Mouse (Mus musculus) forebrain, embryonic 16.5 days (tissue): Measurements from ENCODE around the gene Riox2. TPM values are rescaled to one million over a fixed set of nuclear protein-coding genes. Genes with fewer than 3 reads are reported as not detected.

ENCODE experiments used
- ATAC-seq: fragments of 200-750 bp; cut with Nextera tagmentation; 2 replicates; pipeline ENCODE4 v1.8.0; 2017; ENCODE audit warnings: mild to moderate bottlenecking, moderate library complexity
- H3K27ac ChIP-seq: fragments of 300-500 bp; sonication (generic); 2 replicates; pipeline ENCODE4 v1.5.1; 2014; ENCODE audit warnings: low read length, control low read depth
- H3K27me3 ChIP-seq: fragments of 300-500 bp; sonication (generic); replicated peaks from 2 replicates; pipeline ENCODE4 v1.6.1; 2014; ENCODE audit warnings: low read length; ENCODE audit not compliant: control insufficient read depth, insufficient read depth
- H3K36me3 ChIP-seq: fragments of 300-500 bp; sonication (generic); 2 replicates; pipeline ENCODE4 v1.6.1; 2014; ENCODE audit not compliant: control insufficient read depth, insufficient read depth
- H3K4me1 ChIP-seq: fragments of 300-500 bp; sonication (generic); replicated peaks from 2 replicates; pipeline ENCODE4 v1.6.1; 2014; ENCODE audit warnings: low read length; ENCODE audit not compliant: control insufficient read depth, insufficient read depth
- H3K4me2 ChIP-seq: fragments of 300-500 bp; sonication (generic); 2 replicates; pipeline ENCODE4 v1.6.1; 2014; ENCODE audit warnings: mild to moderate bottlenecking, low read length, control low read depth
- H3K4me3 ChIP-seq: fragments of 300-500 bp; sonication (generic); replicated peaks from 2 replicates; pipeline ENCODE4 v1.5.1; 2014; ENCODE audit warnings: mild to moderate bottlenecking, low read length, control low read depth
- H3K9ac ChIP-seq: fragments of 300-500 bp; sonication (generic); replicated peaks from 2 replicates; pipeline ENCODE4 v1.6.1; 2014; ENCODE audit warnings: low read depth, low read length, control low read depth
- H3K9me3 ChIP-seq: fragments of 300-500 bp; sonication (generic); 2 replicates; pipeline ENCODE4 v1.6.1; 2016; ENCODE audit warnings: low read length; ENCODE audit not compliant: control insufficient read depth
- WGBS: fragments of 180-500 bp; shearing (Covaris S2); extraction: QIAGEN DNeasy Blood & Tissue Kit; methylation state at CpG from one replicate; pipeline ENCODE4 v1.1.7; 2014; 5-methylcytosine and 5-hydroxymethylcytosine counted together
- polyA plus RNA-seq: library from polyadenylated mRNA; unstranded; fragments of >200 nt; fragmentation: Nextera tagmentation; extraction: Ambion mirVana; gene quantifications from 2 replicates; pipeline ENCODE4 v1.2.1, GENCODE M21; 2015

Riox2 gene
- polyA plus RNA-seq, 1 experiment from 2014 or later, result 14.7 TPM

DNA sequence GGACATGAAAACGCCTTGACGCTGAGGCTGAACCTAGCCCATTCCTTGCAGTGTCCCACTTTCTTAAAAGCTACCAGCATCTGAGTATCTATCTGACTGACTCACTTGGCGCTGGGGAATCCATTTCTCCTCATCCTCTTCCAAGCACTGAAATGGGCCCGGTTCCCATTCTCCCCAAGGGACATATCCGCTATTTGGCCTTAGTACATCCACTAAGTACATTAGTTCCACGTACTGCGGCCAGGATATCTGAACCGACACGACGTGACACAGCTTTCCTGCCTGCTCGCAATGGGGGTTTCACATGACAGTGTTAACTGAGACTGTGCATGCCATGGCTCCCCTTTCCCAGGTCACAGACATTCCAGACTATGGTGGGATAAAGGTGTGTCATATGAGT is 62.8 kb downstream of the Riox2 start:
- ATAC-seq, result no peak
- no peaks in the 10 kb centered on the region for H3K4me1 ChIP-seq
- no peaks in the 10 kb centered on the region for H3K27me3 ChIP-seq

DNA sequence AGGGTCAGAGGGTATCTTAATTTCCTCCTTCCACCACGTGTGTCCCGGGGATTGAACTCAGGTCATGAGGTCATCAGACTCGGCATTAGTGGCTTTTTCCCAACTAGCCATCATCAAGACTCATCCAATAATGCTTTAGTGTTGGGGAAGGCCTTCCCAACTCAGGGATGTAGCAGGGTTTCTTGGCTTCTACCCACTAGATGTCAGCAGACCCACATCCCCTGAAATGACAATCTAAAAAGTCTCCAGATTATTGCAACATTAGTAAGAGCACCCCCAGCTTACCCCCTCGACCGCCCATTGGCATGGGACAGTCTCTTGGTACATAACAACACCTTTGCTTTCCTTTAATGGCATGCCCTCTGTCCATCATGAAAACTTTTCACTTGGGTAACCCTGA is 64.1 kb downstream of the Riox2 start:
- no peak overlapping the region for H3K4me3 ChIP-seq
- H3K27ac ChIP-seq, result no peak overlapping the region
- WGBS, result 91% methylated on average over 5 of the region's 5 CpGs
- no peaks in the 10 kb centered on the region for H3K4me1 ChIP-seq
- H3K27me3 ChIP-seq, result no peaks in the 10 kb centered on the region
- H3K9ac ChIP-seq, result no peak overlapping the region
- H3K36me3 ChIP-seq, result no peaks in the 10 kb centered on the region
- ATAC-seq, result no peak
- H3K4me2 ChIP-seq, result no peak overlapping the region
- no peaks in the 10 kb centered on the region for H3K9me3 ChIP-seq

More for the DNA sequence above, 62.8 kb downstream of the Riox2 start:
- H3K4me3 ChIP-seq, result no peak overlapping the region
- H3K36me3 ChIP-seq, result no peaks in the 10 kb centered on the region
- H3K4me2 ChIP-seq, result no peak overlapping the region
- no peak overlapping the region for H3K27ac ChIP-seq
- no peaks in the 10 kb centered on the region for H3K9me3 ChIP-seq
- WGBS, result 95% methylated on average over 11 of the region's 11 CpGs
- no peak overlapping the region for H3K9ac ChIP-seq

DNA sequence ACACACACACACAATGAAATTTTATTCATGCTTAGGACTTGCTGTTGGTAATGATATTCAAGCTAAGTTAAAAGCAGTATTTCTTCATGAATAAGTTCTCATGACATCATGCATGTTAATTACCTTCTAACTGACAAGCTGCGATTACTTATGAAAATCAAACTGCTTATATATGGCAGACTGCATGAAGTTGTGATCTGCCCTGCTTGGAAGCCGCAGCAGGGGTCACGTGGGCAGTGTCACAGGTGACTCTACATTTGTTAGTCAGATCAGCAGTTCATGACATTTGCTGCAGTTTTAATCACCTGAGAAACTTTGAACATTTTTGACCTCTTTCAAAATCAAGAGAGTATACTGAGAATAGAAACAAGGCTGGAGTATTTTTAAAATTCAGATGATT is 69.4 kb downstream of the Riox2 start:
- no peaks in the 10 kb centered on the region for H3K4me1 ChIP-seq
- peak; percentile 23; the same call in 1 of the 2 replicates for ATAC-seq
- H3K9ac ChIP-seq, result no peak overlapping the region
- H3K4me3 ChIP-seq, result no peak overlapping the region
- 67% methylated on average over 3 of the region's 3 CpGs for WGBS
- H3K27ac ChIP-seq, result no peak overlapping the region
- no peaks in the 10 kb centered on the region for H3K9me3 ChIP-seq
- no peaks in the 10 kb centered on the region for H3K27me3 ChIP-seq
- H3K36me3 ChIP-seq, result no peaks in the 10 kb centered on the region
- no peak overlapping the region for H3K4me2 ChIP-seq

DNA sequence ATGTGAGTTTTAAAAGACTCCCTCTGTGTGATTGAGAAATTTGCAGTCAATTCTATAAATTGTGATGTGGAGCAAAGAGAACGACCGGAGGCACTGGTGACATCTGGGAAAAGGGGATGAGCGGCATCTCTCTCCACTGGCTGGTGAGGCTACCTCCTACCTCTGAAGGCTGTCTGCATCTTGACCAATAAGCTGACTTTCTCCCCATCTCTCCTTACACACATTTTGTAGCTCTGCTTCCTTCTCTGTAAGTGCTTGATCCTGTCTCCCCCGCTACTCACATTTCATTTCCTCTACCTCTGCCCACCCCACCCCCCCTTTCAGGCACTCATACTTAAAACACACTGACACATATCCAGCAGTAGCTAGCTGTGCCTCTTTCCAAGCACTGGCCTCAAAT is 69.8 kb downstream of the Riox2 start:
- Histone ChIP-seq H3K4me1 (no peaks in the 10 kb centered on the region), H3K4me3 (no peak overlapping the region), H3K27me3 (no peaks in the 10 kb centered on the region), H3K4me2 (no peak overlapping the region), H3K27ac (no peak overlapping the region), H3K9me3 (no peaks in the 10 kb centered on the region), H3K9ac (no peak overlapping the region), H3K36me3 (no peaks in the 10 kb centered on the region)
- ATAC-seq, result no peak
- 83% methylated on average over 4 of the region's 4 CpGs for WGBS

Other genes starting within 250 kb of the Riox2 start
- gene Olfr201, start 199.1 kb upstream of the Riox2 start, polyA plus RNA-seq, result not detected in 2 replicates
- gene Olfr202, start 185.0 kb upstream of the Riox2 start, polyA plus RNA-seq, result not detected in 2 replicates
- not detected in 2 replicates for gene Olfr203, start 172.9 kb upstream of the Riox2 start, polyA plus RNA-seq
- not detected in 2 replicates for gene Olfr204, start 153.5 kb upstream of the Riox2 start, polyA plus RNA-seq
- not detected in 2 replicates for gene Olfr205, start 140.6 kb upstream of the Riox2 start, polyA plus RNA-seq
- gene Olfr206, start 122.5 kb upstream of the Riox2 start, polyA plus RNA-seq, result not detected in 2 replicates
- not detected in 2 replicates for gene Olfr209, start 107.8 kb upstream of the Riox2 start, polyA plus RNA-seq
- not detected in 2 replicates for gene Gabrr3, start 64.4 kb upstream of the Riox2 start, polyA plus RNA-seq
- 2.0 and 2.1 TPM in 2 replicates for gene Crybg3, start 129.2 kb downstream of the Riox2 start, polyA plus RNA-seq
- gene Arl6, start 167.6 kb downstream of the Riox2 start, polyA plus RNA-seq, result 48.2 and 49.6 TPM in 2 replicates